Mouse (Mus musculus) lung, embryonic 16.5 days (tissue): ENCODE data around the gene Fbxo44. TPM values are rescaled to one million over a fixed set of nuclear protein-coding genes. Genes with fewer than 3 reads are reported as not detected.
"Not testable (repeated sequence)": the region's sequence is repeated elsewhere in the genome, so short reads cannot be mapped to it uniquely, and the experiment has no call there.

Source experiments
- ATAC-seq: fragments of 200-750 bp; cut with Nextera tagmentation; 2 replicates; pipeline ENCODE4 v1.8.0; 2017; ENCODE audit warnings: low read depth, mild to moderate bottlenecking, moderate library complexity
- H3K27ac ChIP-seq: fragments of 300-500 bp; sonication (generic); 2 replicates; pipeline ENCODE4 v1.5.1; 2014; ENCODE audit warnings: mild to moderate bottlenecking, control low read depth, low read length
- H3K27me3 ChIP-seq: fragments of 300-500 bp; sonication (generic); 2 replicates; pipeline ENCODE4 v1.6.1; 2014; ENCODE audit warnings: low read depth, low read length, mixed read lengths; ENCODE audit not compliant: control insufficient read depth, insufficient read depth
- H3K36me3 ChIP-seq: fragments of 300-500 bp; sonication (generic); 2 replicates; pipeline ENCODE4 v1.6.1; 2014; ENCODE audit warnings: low read length; ENCODE audit not compliant: control insufficient read depth, insufficient read depth
- H3K4me1 ChIP-seq: fragments of 300-500 bp; sonication (generic); replicated peaks from 2 replicates; pipeline ENCODE4 v1.6.1; 2014; ENCODE audit warnings: low read length, mixed read lengths; ENCODE audit not compliant: control insufficient read depth, insufficient read depth
- H3K4me2 ChIP-seq: fragments of 300-500 bp; sonication (generic); 2 replicates; pipeline ENCODE4 v1.6.1; 2014; ENCODE audit warnings: low read depth, low read length, control low read depth
- H3K4me3 ChIP-seq: fragments of 300-500 bp; sonication (generic); 2 replicates; pipeline ENCODE4 v1.5.1; 2014; ENCODE audit warnings: mild to moderate bottlenecking, low read length, control low read depth
- H3K9ac ChIP-seq: fragments of 300-500 bp; sonication (generic); 2 replicates; pipeline ENCODE4 v1.6.1; 2014; ENCODE audit warnings: low read length, control low read depth
- H3K9me3 ChIP-seq: fragments of 300-500 bp; sonication (generic); 2 replicates; pipeline ENCODE4 v1.6.1; 2016; ENCODE audit warnings: low read length; ENCODE audit not compliant: control insufficient read depth
- WGBS: fragments of 180-500 bp; shearing (Covaris S2); extraction: QIAGEN DNeasy Blood & Tissue Kit; methylation state at CpG from one replicate; pipeline ENCODE4 v1.1.7; 2014; 5-methylcytosine and 5-hydroxymethylcytosine counted together
- polyA plus RNA-seq: library from polyadenylated mRNA; unstranded; fragments of >200 nt; fragmentation: Nextera tagmentation; extraction: Ambion mirVana; gene quantifications from 2 replicates; pipeline ENCODE4 v1.2.1, GENCODE M21; 2015

Fbxo44 gene
- polyA plus RNA-seq, 1 experiment from 2014 or later, result 11.9 TPM

GRCm38 (mm10) chr4:148184564-148184963 is 24.3 kb upstream of the Fbxo44 start:
- WGBS, result 66% methylated on average over 9 of the region's 9 CpGs
- Histone ChIP-seq H3K4me3 (no peak overlapping the region), H3K36me3 (no peaks in the 10 kb centered on the region), H3K9me3 (no peaks in the 10 kb centered on the region), H3K9ac (no peak overlapping the region), H3K27ac (no peak overlapping the region), H3K27me3 (no peaks in the 10 kb centered on the region; the same call in 1 of the 2 replicates), H3K4me2 (no peak overlapping the region), H3K4me1 (no peaks in the 10 kb centered on the region)
- ATAC-seq, result no peak

- H3K4me1 ChIP-seq, result no peaks in the 10 kb centered on the region
- ATAC-seq, result no peak
- H3K9ac ChIP-seq, result no peak overlapping the region
- H3K4me2 ChIP-seq, result no peak overlapping the region
- H3K9me3 ChIP-seq, result no peaks in the 10 kb centered on the region
- no peak overlapping the region for H3K27ac ChIP-seq
- 40% methylated on average over 7 of the region's 8 CpGs for WGBS
- no peaks in the 10 kb centered on the region; the same call in 1 of the 2 replicates for H3K27me3 ChIP-seq
- no peaks in the 10 kb centered on the region for H3K36me3 ChIP-seq
- no peak overlapping the region for H3K4me3 ChIP-seq
Measured at GRCm38 (mm10) chr4:148182363-148182762, 22.1 kb upstream of the Fbxo44 start.

- 79% methylated on average over 12 of the region's 12 CpGs for WGBS
- no peak for ATAC-seq
- H3K4me1 ChIP-seq, result no peaks in the 10 kb centered on the region
- no peak overlapping the region for H3K4me2 ChIP-seq
- no peaks in the 10 kb centered on the region for H3K36me3 ChIP-seq
- H3K9me3 ChIP-seq, result no peaks in the 10 kb centered on the region
- H3K9ac ChIP-seq, result no peak overlapping the region
- no peak overlapping the region for H3K4me3 ChIP-seq
- no peaks in the 10 kb centered on the region; the same call in 1 of the 2 replicates for H3K27me3 ChIP-seq
- no peak overlapping the region for H3K27ac ChIP-seq
Measured at GRCm38 (mm10) chr4:148181483-148181882, 21.2 kb upstream of the Fbxo44 start.

GRCm38 (mm10) chr4:148177716-148178115 is 17.4 kb upstream of the Fbxo44 start:
- H3K9me3 ChIP-seq, result no peaks in the 10 kb centered on the region
- no peak overlapping the region for H3K27ac ChIP-seq
- peaks cover 32% of the 10 kb centered on the region for H3K27me3 ChIP-seq
- ATAC-seq, result no peak
- no peak overlapping the region for H3K4me3 ChIP-seq
- H3K4me1 ChIP-seq, result no peaks in the 10 kb centered on the region
- no peak overlapping the region for H3K9ac ChIP-seq
- H3K4me2 ChIP-seq, result no peak overlapping the region
- H3K36me3 ChIP-seq, result no peaks in the 10 kb centered on the region

DNA sequence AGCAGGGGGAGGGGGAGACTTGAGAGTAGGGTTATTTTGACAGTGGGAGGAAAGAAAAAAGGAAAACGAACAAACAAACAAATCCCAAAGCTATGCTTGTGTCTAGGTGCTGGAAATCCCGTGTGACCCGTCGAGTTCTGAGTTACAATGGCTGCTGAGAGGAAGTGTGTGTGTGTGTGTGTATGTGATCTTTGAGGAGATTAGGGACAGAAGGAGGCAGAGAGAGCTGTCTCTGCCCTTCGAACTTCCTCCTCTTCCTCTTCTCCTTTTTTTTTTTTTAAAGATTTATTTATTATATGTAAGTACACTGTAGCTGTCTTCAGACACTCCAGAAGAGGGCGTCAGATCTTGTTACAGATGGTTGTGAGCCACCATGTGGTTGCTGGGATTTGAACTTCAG is 16.3 kb upstream of the Fbxo44 start:
- not testable (repeated sequence) for H3K4me2 ChIP-seq, H3K27ac ChIP-seq, H3K4me3 ChIP-seq, H3K9me3 ChIP-seq, H3K4me1 ChIP-seq, H3K9ac ChIP-seq, ATAC-seq, H3K36me3 ChIP-seq
- 58% methylated on average over 5 of the region's 6 CpGs for WGBS
- H3K27me3 ChIP-seq, result peaks cover 42% of the 10 kb centered on the region

DNA sequence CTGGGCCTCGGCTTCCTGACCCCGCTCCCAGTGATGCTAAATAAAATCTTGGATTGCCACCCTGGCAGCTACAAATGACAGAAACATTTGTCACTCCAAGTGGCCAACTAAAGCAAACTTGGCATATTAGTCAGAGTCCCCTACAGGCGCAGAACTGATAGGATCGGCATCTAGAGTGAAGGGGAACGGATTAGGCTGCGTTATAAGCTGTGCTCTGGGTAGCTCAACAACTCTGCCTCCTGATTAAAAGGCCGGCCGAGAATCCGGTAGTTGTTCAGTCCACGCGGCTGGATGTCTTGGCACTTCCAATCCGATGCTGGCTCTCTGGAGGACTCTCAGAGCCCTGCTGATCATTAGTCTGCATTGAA is 14.2 kb upstream of the Fbxo44 start:
- no peak overlapping the region for H3K27ac ChIP-seq
- no peaks in the 10 kb centered on the region for H3K36me3 ChIP-seq
- H3K9me3 ChIP-seq, result no peaks in the 10 kb centered on the region
- no peaks in the 10 kb centered on the region for H3K4me1 ChIP-seq
- no peak overlapping the region for H3K4me2 ChIP-seq
- H3K4me3 ChIP-seq, result no peak overlapping the region
- no peak for ATAC-seq
- peaks cover 54% of the 10 kb centered on the region for H3K27me3 ChIP-seq
- H3K9ac ChIP-seq, result no peak overlapping the region
- 17% methylated on average over 12 of the region's 12 CpGs for WGBS

- Histone ChIP-seq H3K36me3 (no peaks in the 10 kb centered on the region), H3K4me2 (no peak overlapping the region), H3K9me3 (no peaks in the 10 kb centered on the region), H3K27me3 (peaks cover 55% of the 10 kb centered on the region), H3K9ac (no peak overlapping the region), H3K4me3 (no peak overlapping the region), H3K4me1 (no peaks in the 10 kb centered on the region), H3K27ac (no peak overlapping the region)
- 2% methylated on average over 30 of the region's 30 CpGs for WGBS
- no peak for ATAC-seq
Measured at GRCm38 (mm10) chr4:148173811-148174494, 13.7 kb upstream of the Fbxo44 start.

- no peak overlapping the region for H3K27ac ChIP-seq
- 32% methylated on average over 3 of the region's 3 CpGs for WGBS
- no peak overlapping the region for H3K4me2 ChIP-seq
- H3K36me3 ChIP-seq, result no peaks in the 10 kb centered on the region
- peaks cover 5% of the 10 kb centered on the region; the same call in 1 of the 2 replicates for H3K4me1 ChIP-seq
- no peaks in the 10 kb centered on the region for H3K9me3 ChIP-seq
- H3K4me3 ChIP-seq, result no peak overlapping the region
- peaks cover 65% of the 10 kb centered on the region for H3K27me3 ChIP-seq
- ATAC-seq, result no peak
- no peak overlapping the region for H3K9ac ChIP-seq
Measured at GRCm38 (mm10) chr4:148171261-148171660, 11.0 kb upstream of the Fbxo44 start.

GRCm38 (mm10) chr4:148170842-148171241 is 10.6 kb upstream of the Fbxo44 start:
- H3K4me2 ChIP-seq, result no peak overlapping the region
- no peak overlapping the region for H3K9ac ChIP-seq
- peaks cover 68% of the 10 kb centered on the region for H3K27me3 ChIP-seq
- no peaks in the 10 kb centered on the region for H3K9me3 ChIP-seq
- 2% methylated on average over 2 of the region's 2 CpGs for WGBS
- no peak overlapping the region for H3K4me3 ChIP-seq
- no peak for ATAC-seq
- H3K4me1 ChIP-seq, result peaks cover 5% of the 10 kb centered on the region; the same call in 1 of the 2 replicates
- H3K36me3 ChIP-seq, result no peaks in the 10 kb centered on the region
- no peak overlapping the region for H3K27ac ChIP-seq

DNA sequence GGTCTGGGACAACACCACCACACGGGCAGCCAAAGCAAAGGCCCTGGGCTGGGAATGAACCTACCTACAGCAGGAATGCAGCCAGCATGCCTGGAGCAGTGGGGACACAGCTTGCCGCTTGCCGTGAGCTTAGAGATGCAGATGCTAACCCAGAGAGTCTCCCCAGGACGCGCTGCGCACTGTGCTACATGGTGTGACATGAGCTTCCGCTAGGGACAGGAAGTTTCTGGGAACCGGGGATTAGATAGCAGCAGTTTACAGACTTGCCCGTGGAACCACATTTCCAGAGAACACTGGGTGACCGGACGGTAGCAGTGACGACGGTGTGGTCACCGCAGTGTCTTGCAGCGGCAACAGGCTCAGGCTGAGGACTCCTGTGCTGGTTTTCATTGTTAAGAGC is 9.3 kb upstream of the Fbxo44 start:
- no peak overlapping the region for H3K27ac ChIP-seq
- no peaks in the 10 kb centered on the region for H3K36me3 ChIP-seq
- H3K27me3 ChIP-seq, result peaks cover 68% of the 10 kb centered on the region
- peaks cover 5% of the 10 kb centered on the region; the same call in 1 of the 2 replicates for H3K4me1 ChIP-seq
- no peak for ATAC-seq
- no peak overlapping the region for H3K9ac ChIP-seq
- no peak overlapping the region for H3K4me2 ChIP-seq
- 21% methylated on average over 15 of the region's 15 CpGs for WGBS
- no peak overlapping the region for H3K4me3 ChIP-seq
- H3K9me3 ChIP-seq, result no peaks in the 10 kb centered on the region
